Mouse (Mus musculus): ENCODE data around the gene Cluh.

Gene Cluh

GRCm38 (mm10) chr11:74674713-74675112 is 25.4 kb downstream of the Cluh start:
- no peak for DNase-seq (ENCODE audit: low spot score)

GRCm38 (mm10) chr11:74675156-74675555 is 25.9 kb downstream of the Cluh start:
- DNase-seq (ENCODE audit: low spot score) = no peak

- DNase-seq (ENCODE audit: low spot score) = no peak
Observed at GRCm38 (mm10) chr11:74692151-74692550, 42.9 kb downstream of the Cluh start.

- DNase-seq (ENCODE audit: low spot score) = no peak
Observed at GRCm38 (mm10) chr11:74699505-74699904, 50.2 kb downstream of the Cluh start.

GRCm38 (mm10) chr11:74704068-74704467 is 54.8 kb downstream of the Cluh start:
- no peak for DNase-seq (ENCODE audit: low spot score)

GRCm38 (mm10) chr11:74708781-74709180 is 59.5 kb downstream of the Cluh start:
- DNase-seq (ENCODE audit: low spot score) = no peak

GRCm38 (mm10) chr11:74710671-74711070 is 61.4 kb downstream of the Cluh start:
- no peak for DNase-seq (ENCODE audit: low spot score)

- no peak for DNase-seq (ENCODE audit: low spot score)
Observed at GRCm38 (mm10) chr11:74715971-74716525, 66.8 kb downstream of the Cluh start.
